Mouse (Mus musculus) adrenal gland, postnatal 4 days (tissue): ENCODE data around the gene Asb14. TPM values are rescaled to one million over a fixed set of nuclear protein-coding genes. Genes with fewer than 3 reads are reported as not detected.
"Not testable (repeated sequence)": the region's sequence is repeated elsewhere in the genome, so short reads cannot be mapped to it uniquely, and the experiment has no call there.

ENCODE experiments used
- DNase-seq, 2 experiments: peaks; one replicate each; pipeline ENCODE4 v3.0.0; 2021 to 2022; ENCODE audit warnings: low spot score in 2 of 2, mixed read lengths in 2 of 2
- total RNA-seq, 2 experiments: library from RNA; stranded (reverse); gene quantifications; 2 replicates each; pipeline ENCODE4 v1.2.3; 2021

Gene Asb14
- total RNA-seq, 2 experiments from 2014 or later, result 0.20 to 0.79 TPM

DNA sequence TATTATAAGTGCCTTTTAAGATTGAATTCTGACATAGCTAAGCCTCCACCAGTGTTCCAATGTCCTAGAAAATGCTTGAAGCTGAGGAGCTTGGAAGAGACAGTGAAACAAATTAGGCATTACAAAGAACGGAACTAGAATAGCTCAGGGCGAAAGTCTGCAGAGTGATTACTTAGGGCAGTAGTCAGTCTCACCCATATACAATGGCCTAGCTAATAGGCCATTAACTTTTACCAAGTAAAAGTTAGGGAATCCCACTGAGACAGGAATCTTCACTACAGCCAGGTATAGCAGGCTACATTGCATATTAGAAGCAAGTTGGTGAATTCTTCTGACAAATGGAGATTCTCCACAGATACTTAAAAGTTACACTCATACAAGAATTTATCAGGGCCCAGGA, 61.8 kb downstream of the Asb14 start:
- DNase-seq, result not testable (repeated sequence)

GRCm38 (mm10) chr14:26960518-26960917, 66.2 kb downstream of the Asb14 start:
- DNase-seq, result no peak

Other genes with a start within 250 kb of the Asb14 start
- gene Pde12, start 224.7 kb upstream of the Asb14 start, total RNA-seq, result 1 to 10 TPM; 8.9 to 9.9 TPM
- gene Dnah12, start 201.3 kb upstream of the Asb14 start, total RNA-seq, result under 1 TPM; 0.03 to 0.11 TPM
- 10 to 100 TPM; 40.5 to 44.4 TPM for gene Appl1, start 76.7 kb downstream of the Asb14 start, total RNA-seq
- gene Hesx1, start 99.9 kb downstream of the Asb14 start, total RNA-seq, result under 1 TPM; 0.42 to 0.73 TPM
- 10 to 100 TPM in 1 of 2 experiments, 1 to 10 TPM in 1; 7.1 to 10.1 TPM for gene Il17rd, start 144.4 kb downstream of the Asb14 start, total RNA-seq
- gene Arhgef3, start 220.3 kb downstream of the Asb14 start, total RNA-seq, result 10 to 100 TPM; 55.8 to 56.3 TPM